Mouse (Mus musculus): ENCODE measurements around the gene Cenpe. TPM values are rescaled to one million over a fixed set of nuclear protein-coding genes. Genes with fewer than 3 reads are reported as not detected.
A peak's percentile ranks its signal among the peaks of the same experiment; 100 is the strongest.

The Cenpe gene
- polyA plus RNA-seq, 1 experiment from 2014 or later = 27.9 TPM

- peak within 1 kb of the TSS; percentile 57 for H3K4me2 ChIP-seq (ENCODE audit: low read length)
- peak within 1 kb of the TSS; percentile 25 for H3K4me3 ChIP-seq (ENCODE audit: low read depth, low read length)
- 9% methylated on average over 27 of the region's 28 CpGs for WGBS
- peak within 1 kb of the TSS; percentile 8; the same call in 1 of the 2 replicates for H3K9ac ChIP-seq (ENCODE audit: low read length)
- ATAC-seq (replicated peaks; ENCODE audit: low FRiP score, low TSS enrichment, low read depth) (peak; percentile 86), DNase-seq (ENCODE audit: low spot score) (peak; percentile 57)
- H3K9me3 ChIP-seq (ENCODE audit: control insufficient read depth, low read length) = no peaks in the 10 kb centered on the region
- no peak within 1 kb of the TSS for H3K27ac ChIP-seq (ENCODE audit: low read depth)
- H3K27me3 ChIP-seq (replicated peaks; ENCODE audit: control insufficient read depth, insufficient read depth, low read length) = no peaks in the 10 kb centered on the region
- peaks cover 4% of the 10 kb centered on the region; the same call in 1 of the 2 replicates for H3K4me1 ChIP-seq (replicated peaks; ENCODE audit: control insufficient read depth, insufficient read depth, low read length)
- H3K36me3 ChIP-seq (ENCODE audit: control insufficient read depth, insufficient read depth, low read length) = no peaks in the 10 kb centered on the region
These were observed 95.3 kb downstream of the Cenpe start, which contains the start of gene Slc9b2 for GRCm38 (mm10) chr3:135307411-135308259. Gene Slc9b2 (plus strand): TSS chr3:135307700.

DNA sequence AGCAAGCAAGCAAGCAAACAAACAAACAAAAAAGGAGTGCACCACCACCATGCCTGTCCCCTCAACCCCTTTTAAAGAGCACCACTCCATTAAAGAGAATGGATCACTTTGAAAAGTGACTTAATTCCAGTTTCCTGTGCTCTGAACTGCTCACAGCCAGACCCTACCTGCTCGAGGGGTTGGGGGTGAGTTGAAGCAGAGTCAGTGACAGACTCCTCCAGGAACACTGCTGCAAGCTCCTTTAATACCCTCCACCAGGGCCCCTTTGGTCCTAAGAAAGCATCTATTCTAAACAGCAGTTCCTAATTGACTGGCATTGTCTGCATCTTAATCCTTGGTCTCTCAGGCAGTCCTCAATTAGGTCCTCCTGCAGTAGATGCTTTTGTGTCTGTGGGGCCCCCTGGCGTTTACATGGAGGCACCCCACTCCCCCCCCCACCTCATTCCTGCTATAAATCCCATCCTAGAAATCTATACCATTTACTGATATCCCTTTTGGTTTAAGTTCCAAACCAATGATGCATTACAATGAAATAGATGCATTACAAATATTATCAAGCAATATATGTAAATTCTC is 100.7 kb downstream of the Cenpe start:
- no peaks in the 10 kb centered on the region for H3K36me3 ChIP-seq (ENCODE audit: control insufficient read depth, insufficient read depth, low read length)
- H3K27ac ChIP-seq (ENCODE audit: low read depth) = no peak overlapping the region
- no peak overlapping the region for H3K4me3 ChIP-seq (ENCODE audit: low read depth, low read length)
- DNase-seq (ENCODE audit: low spot score) = peak; percentile 36
- H3K27me3 ChIP-seq (replicated peaks; ENCODE audit: control insufficient read depth, insufficient read depth, low read length) = no peaks in the 10 kb centered on the region
- ATAC-seq (replicated peaks; ENCODE audit: low FRiP score, low TSS enrichment, low read depth) = no peak
- H3K4me1 ChIP-seq (replicated peaks; ENCODE audit: control insufficient read depth, insufficient read depth, low read length) = 0 out of 2 replicates have a peak, but pooled peaks cover under 1% of the 10 kb centered on the region
- WGBS = 32% methylated on average over 2 of the region's 2 CpGs
- H3K9me3 ChIP-seq (ENCODE audit: control insufficient read depth, low read length) = no peaks in the 10 kb centered on the region
- no peak overlapping the region for H3K4me2 ChIP-seq (ENCODE audit: low read length)
- H3K9ac ChIP-seq (ENCODE audit: low read length) = no peak overlapping the region

DNA sequence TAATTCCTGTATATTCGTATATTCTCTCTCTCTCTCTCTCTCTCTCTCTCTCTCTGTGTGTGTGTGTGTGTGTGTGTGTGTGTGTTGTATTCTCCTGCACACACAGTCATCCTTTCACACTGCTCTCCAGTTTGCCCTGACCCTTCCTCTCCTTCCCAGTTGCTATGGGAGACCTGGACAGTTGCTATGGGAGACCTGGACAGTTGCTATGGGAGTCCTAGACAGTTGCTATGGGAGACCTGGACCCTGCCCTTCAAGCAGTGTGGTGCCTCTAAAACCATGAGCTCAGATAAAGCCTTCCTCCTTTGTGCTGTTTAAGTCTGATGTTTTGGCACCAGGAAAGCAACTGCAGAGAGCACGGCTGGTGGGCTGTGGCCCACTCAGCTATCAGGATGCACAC is 101.4 kb downstream of the Cenpe start:
- Histone ChIP-seq H3K9ac (ENCODE audit: low read length) (no peak overlapping the region), H3K27me3 (replicated peaks; ENCODE audit: control insufficient read depth, insufficient read depth, low read length) (no peaks in the 10 kb centered on the region), H3K27ac (ENCODE audit: low read depth) (no peak overlapping the region), H3K4me2 (ENCODE audit: low read length) (no peak overlapping the region), H3K4me3 (ENCODE audit: low read depth, low read length) (no peak overlapping the region), H3K9me3 (ENCODE audit: control insufficient read depth, low read length) (no peaks in the 10 kb centered on the region), H3K36me3 (ENCODE audit: control insufficient read depth, insufficient read depth, low read length) (no peaks in the 10 kb centered on the region), H3K4me1 (replicated peaks; ENCODE audit: control insufficient read depth, insufficient read depth, low read length) (no peaks in the 10 kb centered on the region)
- DNase-seq (ENCODE audit: low spot score) = peak; percentile 46
- no peak for ATAC-seq (replicated peaks; ENCODE audit: low FRiP score, low TSS enrichment, low read depth)
- WGBS = 83% methylated on average over 2 of the region's 2 CpGs

- ATAC-seq (replicated peaks; ENCODE audit: low FRiP score, low TSS enrichment, low read depth) (no peak), DNase-seq (ENCODE audit: low spot score) (peak; percentile 38)
- WGBS = 49% methylated on average over 2 of the region's 2 CpGs
These were observed 102.5 kb downstream of the Cenpe start for GRCm38 (mm10) chr3:135314811-135315210.

GRCm38 (mm10) chr3:135315720-135316425 is 103.5 kb downstream of the Cenpe start:
- Histone ChIP-seq H3K4me2 (ENCODE audit: low read length) (no peak overlapping the region), H3K9ac (ENCODE audit: low read length) (no peak overlapping the region), H3K27me3 (replicated peaks; ENCODE audit: control insufficient read depth, insufficient read depth, low read length) (no peaks in the 10 kb centered on the region), H3K4me3 (ENCODE audit: low read depth, low read length) (no peak overlapping the region), H3K9me3 (ENCODE audit: control insufficient read depth, low read length) (no peaks in the 10 kb centered on the region), H3K27ac (ENCODE audit: low read depth) (no peak overlapping the region), H3K4me1 (replicated peaks; ENCODE audit: control insufficient read depth, insufficient read depth, low read length) (no peaks in the 10 kb centered on the region), H3K36me3 (ENCODE audit: control insufficient read depth, insufficient read depth, low read length) (no peaks in the 10 kb centered on the region)
- no peak for ATAC-seq (replicated peaks; ENCODE audit: low FRiP score, low TSS enrichment, low read depth)
- 88% methylated on average over 9 of the region's 9 CpGs for WGBS
- DNase-seq (ENCODE audit: low spot score) = peak; percentile 38

More at GRCm38 (mm10) chr3:135314811-135315210, 102.5 kb downstream of the Cenpe start:
- H3K4me1 ChIP-seq (replicated peaks; ENCODE audit: control insufficient read depth, insufficient read depth, low read length) = no peaks in the 10 kb centered on the region
- H3K36me3 ChIP-seq (ENCODE audit: control insufficient read depth, insufficient read depth, low read length) = no peaks in the 10 kb centered on the region
- H3K9me3 ChIP-seq (ENCODE audit: control insufficient read depth, low read length) = no peaks in the 10 kb centered on the region
- H3K27me3 ChIP-seq (replicated peaks; ENCODE audit: control insufficient read depth, insufficient read depth, low read length) = no peaks in the 10 kb centered on the region
- H3K4me3 ChIP-seq (ENCODE audit: low read depth, low read length) = no peak overlapping the region
- no peak overlapping the region for H3K4me2 ChIP-seq (ENCODE audit: low read length)
- H3K27ac ChIP-seq (ENCODE audit: low read depth) = no peak overlapping the region
- no peak overlapping the region for H3K9ac ChIP-seq (ENCODE audit: low read length)

DNA sequence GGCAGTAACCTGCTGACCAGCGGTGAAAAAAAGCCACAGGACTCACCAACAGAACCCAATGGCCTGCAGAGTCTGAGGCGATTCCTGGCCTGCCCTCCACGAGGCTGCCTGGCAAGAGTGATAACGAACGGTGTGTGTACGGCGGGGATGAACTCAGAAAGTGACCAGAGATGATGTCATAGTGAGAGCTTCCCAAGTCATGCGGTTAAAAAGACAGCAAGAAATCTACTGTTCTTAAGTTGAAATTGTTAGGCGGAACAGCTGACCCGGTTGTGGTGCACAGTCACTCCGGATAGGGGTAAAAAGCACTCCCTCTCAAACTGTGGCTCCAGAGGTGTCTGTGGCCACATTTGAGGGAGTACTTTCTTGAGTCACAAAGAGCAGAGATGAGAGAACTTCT is 106.0 kb downstream of the Cenpe start:
- no peak overlapping the region for H3K27ac ChIP-seq (ENCODE audit: low read depth)
- no peak overlapping the region for H3K4me2 ChIP-seq (ENCODE audit: low read length)
- no peak overlapping the region for H3K4me3 ChIP-seq (ENCODE audit: low read depth, low read length)
- H3K36me3 ChIP-seq (ENCODE audit: control insufficient read depth, insufficient read depth, low read length) = no peaks in the 10 kb centered on the region
- no peaks in the 10 kb centered on the region for H3K27me3 ChIP-seq (replicated peaks; ENCODE audit: control insufficient read depth, insufficient read depth, low read length)
- 77% methylated on average over 11 of the region's 11 CpGs for WGBS
- H3K9me3 ChIP-seq (ENCODE audit: control insufficient read depth, low read length) = no peaks in the 10 kb centered on the region
- ATAC-seq (replicated peaks; ENCODE audit: low FRiP score, low TSS enrichment, low read depth) (no peak), DNase-seq (ENCODE audit: low spot score) (peak; percentile 16)
- no peaks in the 10 kb centered on the region for H3K4me1 ChIP-seq (replicated peaks; ENCODE audit: control insufficient read depth, insufficient read depth, low read length)
- no peak overlapping the region for H3K9ac ChIP-seq (ENCODE audit: low read length)

Other genes starting within 250 kb of the Cenpe start
- 7.5 and 11.3 TPM in 2 replicates for gene Bdh2, start 68.7 kb downstream of the Cenpe start, polyA plus RNA-seq (2014; fragmentation: Nextera tagmentation; extraction: Ambion mirVana)
- gene Slc9b2, start 95.2 kb downstream of the Cenpe start, polyA plus RNA-seq (2014; fragmentation: Nextera tagmentation; extraction: Ambion mirVana) = 2.9 and 3.1 TPM in 2 replicates
- 0.22 and 0.45 TPM in 2 replicates for gene Slc9b1, start 135.5 kb downstream of the Cenpe start, polyA plus RNA-seq (2014; fragmentation: Nextera tagmentation; extraction: Ambion mirVana)
- gene Cisd2, start 211.4 kb downstream of the Cenpe start, polyA plus RNA-seq (2014; fragmentation: Nextera tagmentation; extraction: Ambion mirVana) = 56.3 and 57.6 TPM in 2 replicates
- gene Ube2d3, start 225.6 kb downstream of the Cenpe start, polyA plus RNA-seq (2014; fragmentation: Nextera tagmentation; extraction: Ambion mirVana) = 521 and 530 TPM in 2 replicates